Mouse (Mus musculus): ENCODE results near the gene Jmjd1c. TPM values are rescaled to one million over a fixed set of nuclear protein-coding genes. Genes with fewer than 3 reads are reported as not detected.
"Not testable (repeated sequence)": the region's sequence is repeated elsewhere in the genome, so short reads cannot be mapped to it uniquely, and the experiment has no call there.

Jmjd1c gene
- polyA plus RNA-seq, 1 experiment from 2014 or later = 21.9 TPM

DNA sequence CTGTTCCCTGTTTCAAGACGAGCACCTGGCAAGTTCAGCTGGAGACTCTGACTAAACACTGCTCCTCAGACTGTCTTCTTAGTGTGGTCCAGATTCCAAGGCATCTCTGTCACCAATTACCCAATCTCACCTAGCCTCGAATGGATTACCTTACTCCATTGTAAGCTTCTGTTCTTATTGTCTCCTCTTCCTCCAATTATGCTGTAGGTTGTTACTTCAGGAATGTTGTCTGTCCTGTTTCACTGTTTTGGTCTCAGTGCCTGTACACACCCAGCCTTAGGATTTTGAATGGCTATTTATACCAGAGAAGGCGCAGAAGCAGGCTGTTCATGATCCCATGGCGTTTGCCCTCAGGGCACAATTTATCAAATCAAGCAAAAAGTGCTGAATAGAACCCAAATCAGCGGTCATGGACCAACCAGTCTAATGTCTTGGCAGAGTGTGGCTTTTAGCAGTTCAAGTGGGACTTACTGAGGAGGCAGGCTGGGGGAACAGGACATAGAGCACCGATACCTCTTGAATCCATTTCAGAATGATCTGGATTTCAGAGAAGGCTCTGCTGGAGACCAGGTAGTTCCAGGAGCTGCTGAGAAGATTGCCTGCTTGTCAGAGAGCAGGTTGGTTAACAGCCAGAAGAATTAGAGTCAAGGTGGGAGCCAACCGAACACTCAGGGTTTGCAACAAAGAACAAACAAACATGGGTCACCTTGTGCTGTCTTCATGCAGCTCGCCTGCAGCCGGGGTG is 11.3 kb downstream of the Jmjd1c start:
- no peak overlapping the region for H3K27ac ChIP-seq (ENCODE audit: low read length)
- H3K36me3 ChIP-seq (ENCODE audit: control insufficient read depth, insufficient read depth, low read length) = no peaks in the 10 kb centered on the region
- WGBS = 58% methylated on average over 9 of the region's 9 CpGs
- no peak overlapping the region for H3K9ac ChIP-seq (ENCODE audit: low read depth, low read length)
- no peaks in the 10 kb centered on the region for H3K9me3 ChIP-seq (ENCODE audit: control insufficient read depth, low read length)
- no peaks in the 10 kb centered on the region for H3K27me3 ChIP-seq (replicated peaks; ENCODE audit: control insufficient read depth, insufficient read depth, low read length)
- peak; percentile 39 for ATAC-seq
- no peak overlapping the region for H3K4me2 ChIP-seq (ENCODE audit: low read depth, low read length)
- peaks cover 64% of the 10 kb centered on the region for H3K4me1 ChIP-seq (ENCODE audit: control insufficient read depth, insufficient read depth, low read length)
- H3K4me3 ChIP-seq (ENCODE audit: low read length) = no peak overlapping the region

DNA sequence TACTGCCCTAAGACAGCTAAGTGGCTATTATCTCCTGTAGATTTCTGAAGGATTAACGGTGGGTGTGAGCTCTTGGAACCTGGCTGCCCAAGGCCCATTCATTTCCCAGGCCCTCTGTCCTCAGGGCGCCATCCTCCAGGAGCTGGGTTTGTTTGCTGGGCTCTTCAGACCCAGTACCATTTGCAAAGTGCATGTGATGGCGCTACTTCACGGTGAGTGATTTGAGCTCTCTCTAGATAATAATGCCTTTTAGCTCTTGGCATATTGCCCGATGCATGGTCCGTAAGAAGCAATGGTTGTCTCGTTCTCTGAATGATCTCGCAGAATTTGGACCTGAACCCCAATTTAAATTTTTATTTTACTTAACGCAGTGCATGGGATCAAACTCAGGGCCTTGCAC is 12.2 kb downstream of the Jmjd1c start:
- Histone ChIP-seq H3K4me2 (ENCODE audit: low read depth, low read length) (no peak overlapping the region), H3K9ac (ENCODE audit: low read depth, low read length) (no peak overlapping the region), H3K4me3 (ENCODE audit: low read length) (no peak overlapping the region), H3K9me3 (ENCODE audit: control insufficient read depth, low read length) (no peaks in the 10 kb centered on the region), H3K36me3 (ENCODE audit: control insufficient read depth, insufficient read depth, low read length) (no peaks in the 10 kb centered on the region), H3K4me1 (ENCODE audit: control insufficient read depth, insufficient read depth, low read length) (peaks cover 56% of the 10 kb centered on the region), H3K27me3 (replicated peaks; ENCODE audit: control insufficient read depth, insufficient read depth, low read length) (no peaks in the 10 kb centered on the region), H3K27ac (ENCODE audit: low read length) (no peak overlapping the region)
- ATAC-seq = peak; percentile 14; the same call in 1 of the 2 replicates
- WGBS = 62% methylated on average over 9 of the region's 9 CpGs

DNA sequence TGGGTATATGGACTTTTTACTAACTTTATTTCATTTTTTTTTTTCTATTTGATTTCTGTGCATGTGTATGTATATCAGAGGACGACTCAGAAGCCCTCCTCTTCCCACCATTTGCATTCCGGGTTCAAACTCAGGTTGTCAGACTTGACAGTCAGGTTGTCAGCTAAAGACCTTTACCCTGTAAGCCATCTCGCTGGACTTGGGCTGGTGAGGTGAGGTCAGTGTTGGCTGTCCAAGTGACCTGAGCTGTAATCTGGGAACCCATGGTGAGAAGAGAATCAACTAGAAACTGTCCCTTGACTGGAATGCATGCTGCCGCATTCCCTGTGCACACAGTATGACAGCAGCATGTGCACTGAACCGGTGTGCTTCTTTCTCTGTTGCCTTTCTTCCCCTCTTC is 13.7 kb downstream of the Jmjd1c start:
- Histone ChIP-seq H3K27me3 (replicated peaks; ENCODE audit: control insufficient read depth, insufficient read depth, low read length) (no peaks in the 10 kb centered on the region), H3K9ac (ENCODE audit: low read depth, low read length) (no peak overlapping the region), H3K27ac (ENCODE audit: low read length) (no peak overlapping the region), H3K36me3 (ENCODE audit: control insufficient read depth, insufficient read depth, low read length) (no peaks in the 10 kb centered on the region), H3K4me3 (ENCODE audit: low read length) (no peak overlapping the region), H3K4me1 (ENCODE audit: control insufficient read depth, insufficient read depth, low read length) (peaks cover 42% of the 10 kb centered on the region), H3K4me2 (ENCODE audit: low read depth, low read length) (no peak overlapping the region), H3K9me3 (ENCODE audit: control insufficient read depth, low read length) (no peaks in the 10 kb centered on the region)
- WGBS = 73% methylated on average over 5 of the region's 5 CpGs
- no peak for ATAC-seq

- Histone ChIP-seq H3K27me3 (replicated peaks; ENCODE audit: control insufficient read depth, insufficient read depth, low read length) (no peaks in the 10 kb centered on the region), H3K36me3 (ENCODE audit: control insufficient read depth, insufficient read depth, low read length) (no peaks in the 10 kb centered on the region), H3K27ac (ENCODE audit: low read length) (no peak overlapping the region), H3K9ac (ENCODE audit: low read depth, low read length) (no peak overlapping the region), H3K4me3 (ENCODE audit: low read length) (no peak overlapping the region), H3K9me3 (ENCODE audit: control insufficient read depth, low read length) (no peaks in the 10 kb centered on the region), H3K4me1 (ENCODE audit: control insufficient read depth, insufficient read depth, low read length) (peaks cover 42% of the 10 kb centered on the region), H3K4me2 (ENCODE audit: low read depth, low read length) (no peak overlapping the region)
- 70% methylated on average over 14 of the region's 14 CpGs for WGBS
- no peak for ATAC-seq
Measured at GRCm38 (mm10) chr10:67111044-67111798, 15.3 kb downstream of the Jmjd1c start.

GRCm38 (mm10) chr10:67111799-67112177 is 15.9 kb downstream of the Jmjd1c start:
- no peaks in the 10 kb centered on the region for H3K9me3 ChIP-seq (ENCODE audit: control insufficient read depth, low read length)
- ATAC-seq = no peak
- H3K36me3 ChIP-seq (ENCODE audit: control insufficient read depth, insufficient read depth, low read length) = no peaks in the 10 kb centered on the region
- no peaks in the 10 kb centered on the region for H3K27me3 ChIP-seq (replicated peaks; ENCODE audit: control insufficient read depth, insufficient read depth, low read length)
- H3K4me2 ChIP-seq (ENCODE audit: low read depth, low read length) = no peak overlapping the region
- peaks cover 40% of the 10 kb centered on the region for H3K4me1 ChIP-seq (ENCODE audit: control insufficient read depth, insufficient read depth, low read length)
- 58% methylated on average over 5 of the region's 5 CpGs for WGBS
- no peak overlapping the region for H3K27ac ChIP-seq (ENCODE audit: low read length)
- H3K4me3 ChIP-seq (ENCODE audit: low read length) = no peak overlapping the region
- no peak overlapping the region for H3K9ac ChIP-seq (ENCODE audit: low read depth, low read length)

- not testable (repeated sequence) for H3K27me3 ChIP-seq (replicated peaks; ENCODE audit: control insufficient read depth, insufficient read depth, low read length); H3K4me3 ChIP-seq (ENCODE audit: low read length); H3K9ac ChIP-seq (ENCODE audit: low read depth, low read length); H3K27ac ChIP-seq (ENCODE audit: low read length); H3K9me3 ChIP-seq (ENCODE audit: control insufficient read depth, low read length); H3K36me3 ChIP-seq (ENCODE audit: control insufficient read depth, insufficient read depth, low read length); ATAC-seq; H3K4me2 ChIP-seq (ENCODE audit: low read depth, low read length)
- H3K4me1 ChIP-seq (ENCODE audit: control insufficient read depth, insufficient read depth, low read length) = peaks cover 28% of the 10 kb centered on the region
- WGBS = 79% methylated on average over 5 of the region's 5 CpGs
Measured at GRCm38 (mm10) chr10:67112967-67113366, 17.0 kb downstream of the Jmjd1c start.

DNA sequence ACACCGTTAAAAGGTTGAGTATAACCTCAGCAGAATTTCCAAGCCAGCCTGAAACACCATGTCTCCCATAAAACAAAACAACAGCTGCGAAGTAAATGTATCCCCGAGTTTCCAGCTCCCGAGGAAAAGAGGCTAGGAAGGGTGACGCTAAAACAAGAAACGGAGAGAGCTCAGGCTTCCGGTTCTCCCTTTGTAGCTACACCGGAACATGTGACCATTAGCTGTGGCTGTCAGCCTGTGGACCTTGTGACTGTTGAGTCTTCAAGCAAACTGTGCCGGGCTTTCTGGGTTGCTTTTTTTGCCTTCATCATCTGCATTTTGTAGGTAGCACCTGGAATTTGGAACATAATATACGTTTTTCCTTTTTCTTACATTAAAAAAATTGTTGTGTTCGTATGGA is 17.9 kb downstream of the Jmjd1c start:
- ATAC-seq = no peak
- Histone ChIP-seq H3K9ac (ENCODE audit: low read depth, low read length) (no peak overlapping the region), H3K4me2 (ENCODE audit: low read depth, low read length) (no peak overlapping the region), H3K27me3 (replicated peaks; ENCODE audit: control insufficient read depth, insufficient read depth, low read length) (no peaks in the 10 kb centered on the region), H3K4me1 (ENCODE audit: control insufficient read depth, insufficient read depth, low read length) (peaks cover 27% of the 10 kb centered on the region), H3K4me3 (ENCODE audit: low read length) (no peak overlapping the region), H3K27ac (ENCODE audit: low read length) (no peak overlapping the region), H3K9me3 (ENCODE audit: control insufficient read depth, low read length) (no peaks in the 10 kb centered on the region), H3K36me3 (ENCODE audit: control insufficient read depth, insufficient read depth, low read length) (no peaks in the 10 kb centered on the region)
- WGBS = 87% methylated on average over 11 of the region's 11 CpGs

- no peak overlapping the region for H3K4me2 ChIP-seq (ENCODE audit: low read depth, low read length)
- no peaks in the 10 kb centered on the region for H3K9me3 ChIP-seq (ENCODE audit: control insufficient read depth, low read length)
- H3K27me3 ChIP-seq (replicated peaks; ENCODE audit: control insufficient read depth, insufficient read depth, low read length) = no peaks in the 10 kb centered on the region
- no peak overlapping the region for H3K4me3 ChIP-seq (ENCODE audit: low read length)
- H3K4me1 ChIP-seq (ENCODE audit: control insufficient read depth, insufficient read depth, low read length) = peaks cover 34% of the 10 kb centered on the region
- peak; percentile 16; the same call in 1 of the 2 replicates for ATAC-seq
- H3K27ac ChIP-seq (ENCODE audit: low read length) = peak overlapping the region; percentile 47
- H3K36me3 ChIP-seq (ENCODE audit: control insufficient read depth, insufficient read depth, low read length) = no peaks in the 10 kb centered on the region
- WGBS = 27% methylated on average over 6 of the region's 6 CpGs
- H3K9ac ChIP-seq (ENCODE audit: low read depth, low read length) = no peak overlapping the region
Measured at GRCm38 (mm10) chr10:67115115-67115514, 19.2 kb downstream of the Jmjd1c start.

DNA sequence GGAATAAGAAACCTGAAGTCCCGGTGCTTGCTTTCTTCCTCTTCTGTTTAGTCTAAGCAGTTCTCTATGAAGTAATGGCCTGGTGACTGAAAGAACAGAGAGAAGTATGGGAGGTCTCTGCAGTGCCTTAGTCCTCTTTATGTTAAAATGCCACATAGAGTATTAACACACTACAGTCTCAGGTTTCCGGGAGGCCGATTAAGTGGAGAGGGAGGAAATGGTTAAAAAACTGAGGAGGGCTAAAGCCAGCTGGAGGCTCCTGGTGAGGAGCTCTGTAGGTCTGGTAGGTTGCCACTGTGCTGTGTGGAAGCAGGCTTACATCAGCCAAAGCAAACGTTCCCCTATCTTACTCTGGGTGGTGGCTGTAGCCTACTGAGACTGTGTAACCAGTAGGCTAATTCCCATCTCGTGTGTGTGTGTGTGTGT is 19.8 kb downstream of the Jmjd1c start:
- WGBS = 19% methylated on average over 5 of the region's 5 CpGs
- peak; percentile 61; the same call in 1 of the 2 replicates for ATAC-seq

More for the DNA sequence above, 19.8 kb downstream of the Jmjd1c start:
- Histone ChIP-seq H3K27me3 (replicated peaks; ENCODE audit: control insufficient read depth, insufficient read depth, low read length) (no peaks in the 10 kb centered on the region), H3K4me1 (ENCODE audit: control insufficient read depth, insufficient read depth, low read length) (peaks cover 34% of the 10 kb centered on the region), H3K36me3 (ENCODE audit: control insufficient read depth, insufficient read depth, low read length) (no peaks in the 10 kb centered on the region), H3K9me3 (ENCODE audit: control insufficient read depth, low read length) (no peaks in the 10 kb centered on the region), H3K9ac (ENCODE audit: low read depth, low read length) (no peak overlapping the region), H3K4me3 (ENCODE audit: low read length) (no peak overlapping the region), H3K4me2 (ENCODE audit: low read depth, low read length) (no peak overlapping the region), H3K27ac (ENCODE audit: low read length) (0 out of 2 replicates have a peak overlapping the region, but pooled peaks have one; percentile 11)

Data from intestine, embryonic 16.5 days (tissue).